Mouse (Mus musculus) liver, adult 2 months (tissue): ENCODE measurements around the gene Sppl2c. TPM values are rescaled to one million over a fixed set of nuclear protein-coding genes. Genes with fewer than 3 reads are reported as not detected.

Experiments used
- DNase-seq: peaks from one replicate; pipeline ENCODE4 v3.0.0-alpha.2; 2011; ENCODE audit warnings: low read depth, low spot score; ENCODE audit errors: extremely low read depth
- H3K27ac ChIP-seq: fragments of 200-500 bp; replicated peaks from 2 replicates; pipeline ENCODE4 v1.5.1; 2012; ENCODE audit warnings: low read depth, mild to moderate bottlenecking, control low read depth, inconsistent platforms, low read length; ENCODE audit not compliant: insufficient read depth
- H3K27me3 ChIP-seq: fragments of 200-500 bp; 2 replicates; pipeline ENCODE4 v1.6.1; 2012; ENCODE audit warnings: mild to moderate bottlenecking, moderate library complexity, low read length, inconsistent platforms; ENCODE audit not compliant: control insufficient read depth, insufficient read depth
- H3K36me3 ChIP-seq: fragments of 200-500 bp; 2 replicates; pipeline ENCODE4 v1.6.1; 2012; ENCODE audit warnings: low read length, inconsistent platforms; ENCODE audit not compliant: control insufficient read depth, insufficient read depth
- H3K4me1 ChIP-seq: fragments of 200-500 bp; 2 replicates; pipeline ENCODE4 v1.6.1; 2011; ENCODE audit warnings: low read length; ENCODE audit not compliant: control insufficient read depth, insufficient read depth
- H3K4me3 ChIP-seq: fragments of 200-500 bp; 2 replicates; pipeline ENCODE4 v1.5.1; 2011; ENCODE audit warnings: low read depth, mild to moderate bottlenecking, control low read depth, low read length, moderate library complexity; ENCODE audit not compliant: insufficient read depth
- H3K79me2 ChIP-seq: fragments of 200-500 bp; 2 replicates; pipeline ENCODE4 v1.6.1; 2012; ENCODE audit warnings: inconsistent platforms, mild to moderate bottlenecking, low read length, moderate library complexity; ENCODE audit not compliant: control insufficient read depth, insufficient read depth
- H3K9ac ChIP-seq: fragments of 200-500 bp; 2 replicates; pipeline ENCODE4 v1.6.1; 2012; ENCODE audit warnings: low read depth, mild to moderate bottlenecking, control low read depth, inconsistent platforms, low read length
- CTCF ChIP-seq: fragments of 200-500 bp; IDR thresholded peaks from 2 replicates; pipeline ENCODE4 v1.5.1; 2011; ENCODE audit warnings: low read depth, low read length, control low read depth
- POLR2A ChIP-seq: fragments of 200-500 bp; IDR thresholded peaks from 2 replicates; pipeline ENCODE4 v1.6.1; 2011; ENCODE audit warnings: low read length, control low read depth; ENCODE audit not compliant: insufficient read depth; ENCODE audit errors: extremely low read depth
- WGBS: fragments of 180-500 bp; shearing (Covaris S2); methylation state at CpG from one replicate; pipeline ENCODE4 v1.1.7; 2018; 5-methylcytosine and 5-hydroxymethylcytosine counted together
- polyA plus RNA-seq: library from polyadenylated mRNA; depleted of rRNA; stranded (reverse); fragments of >200 nt; gene quantifications from 2 replicates; pipeline ENCODE4 v1.2.3, GENCODE M21; 2012
- total RNA-seq: library from RNA; depleted of rRNA; stranded (reverse); fragments of >200 nt; gene quantifications from 2 replicates; pipeline ENCODE4 v1.2.3, GENCODE M21; 2014

The Sppl2c gene
- total and polyA plus RNA-seq, 2 experiments: not detected

- no peak for TF ChIP-seq CTCF
- TF ChIP-seq POLR2A: no peak
- Histone ChIP-seq H3K4me1 (peaks cover 6% of the 10 kb centered on the region), H3K27ac (no peak overlapping the region), H3K36me3 (no peaks in the 10 kb centered on the region), H3K9ac (no peak overlapping the region), H3K79me2 (no peaks in the 10 kb centered on the region), H3K27me3 (no peaks in the 10 kb centered on the region; the same call in 1 of the 2 replicates), H3K4me3 (no peak overlapping the region)
- WGBS: 59% methylated on average over 9 of the region's 9 CpGs
- DNase-seq: no peak
These were observed 31.1 kb upstream of the Sppl2c start for GRCm38 (mm10) chr11:104154820-104155635.

GRCm38 (mm10) chr11:104155899-104156298 is 30.2 kb upstream of the Sppl2c start:
- Histone ChIP-seq H3K27me3 (no peaks in the 10 kb centered on the region; the same call in 1 of the 2 replicates), H3K79me2 (no peaks in the 10 kb centered on the region), H3K27ac (no peak overlapping the region), H3K9ac (no peak overlapping the region), H3K36me3 (no peaks in the 10 kb centered on the region), H3K4me3 (no peak overlapping the region), H3K4me1 (peaks cover 6% of the 10 kb centered on the region)
- DNase-seq: no peak
- TF ChIP-seq CTCF (no peak), POLR2A (no peak)

GRCm38 (mm10) chr11:104156391-104156790 is 29.7 kb upstream of the Sppl2c start:
- Histone ChIP-seq H3K4me1 (peaks cover 2% of the 10 kb centered on the region; the same call in 1 of the 2 replicates), H3K36me3 (no peaks in the 10 kb centered on the region), H3K79me2 (no peaks in the 10 kb centered on the region), H3K27me3 (no peaks in the 10 kb centered on the region; the same call in 1 of the 2 replicates), H3K4me3 (no peak overlapping the region), H3K27ac (no peak overlapping the region), H3K9ac (no peak overlapping the region)
- WGBS: 50% methylated on average over 3 of the region's 3 CpGs
- DNase-seq: no peak
- TF ChIP-seq CTCF (no peak), POLR2A (no peak)

- H3K4me3 ChIP-seq: no peak overlapping the region
- no peaks in the 10 kb centered on the region for H3K36me3 ChIP-seq
- no peaks in the 10 kb centered on the region for H3K4me1 ChIP-seq
- H3K9ac ChIP-seq: no peak overlapping the region
- DNase-seq: no peak
- H3K27me3 ChIP-seq: no peaks in the 10 kb centered on the region; the same call in 1 of the 2 replicates
- no peak overlapping the region for H3K27ac ChIP-seq
- 9% methylated on average over 23 of the region's 23 CpGs for WGBS
- no peaks in the 10 kb centered on the region for H3K79me2 ChIP-seq
- TF ChIP-seq CTCF: no peak
- TF ChIP-seq POLR2A: no peak
These were observed 28.4 kb upstream of the Sppl2c start for GRCm38 (mm10) chr11:104157603-104158259.

GRCm38 (mm10) chr11:104158260-104158907 is 27.7 kb upstream of the Sppl2c start:
- Histone ChIP-seq H3K4me3 (no peak overlapping the region), H3K27ac (no peak overlapping the region), H3K36me3 (no peaks in the 10 kb centered on the region), H3K4me1 (no peaks in the 10 kb centered on the region), H3K9ac (no peak overlapping the region), H3K27me3 (no peaks in the 10 kb centered on the region; the same call in 1 of the 2 replicates), H3K79me2 (no peaks in the 10 kb centered on the region)
- WGBS: 13% methylated on average over 17 of the region's 17 CpGs
- DNase-seq: no peak
- no peak for TF ChIP-seq POLR2A
- TF ChIP-seq CTCF: no peak
